Mouse (Mus musculus) myocyte (in vitro differentiated cells): ENCODE measurements around the gene Ccdc177.

ENCODE experiments used
- E2F4 ChIP-seq: IDR thresholded peaks from one replicate; pipeline ENCODE4 v1.6.1; 2011; ENCODE audit warnings: mild to moderate bottlenecking, control low read depth, moderate library complexity; ENCODE audit not compliant: insufficient read depth
- MAX ChIP-seq: IDR thresholded peaks from one replicate; pipeline ENCODE4 v1.6.1; 2011; ENCODE audit warnings: low read depth, mild to moderate bottlenecking, control low read depth
- MYOD1 ChIP-seq, 3 experiments: IDR thresholded peaks; one replicate each; pipeline ENCODE4 v1.6.1; 2011; ENCODE audit warnings: control low read depth in 2 of 3, low read depth in 2 of 3, mild to moderate bottlenecking in 2 of 3, moderate library complexity in 1 of 3; ENCODE audit not compliant: insufficient read length in 2 of 3, control insufficient read depth in 1 of 3
- POLR2A ChIP-seq: IDR thresholded peaks from one replicate; pipeline ENCODE4 v1.6.1; 2011; ENCODE audit warnings: low read depth, mild to moderate bottlenecking, control low read depth, moderate library complexity; ENCODE audit not compliant: insufficient read length
- POLR2AphosphoS2 ChIP-seq: IDR thresholded peaks from one replicate; pipeline ENCODE4 v1.6.1; 2011; ENCODE audit warnings: low read depth, control low read depth; ENCODE audit not compliant: insufficient read length
- REST ChIP-seq: IDR thresholded peaks from one replicate; pipeline ENCODE4 v1.6.1; 2011; ENCODE audit warnings: mild to moderate bottlenecking, control low read depth, moderate library complexity; ENCODE audit not compliant: insufficient read depth, insufficient read length
- TCF12 ChIP-seq: IDR thresholded peaks from one replicate; pipeline ENCODE4 v1.6.1; 2011; ENCODE audit warnings: mild to moderate bottlenecking, control low read depth; ENCODE audit not compliant: poor library complexity, insufficient read depth, severe bottlenecking
- USF1 ChIP-seq: IDR thresholded peaks from one replicate; pipeline ENCODE4 v1.6.1; 2011; ENCODE audit warnings: low read depth, mild to moderate bottlenecking, control low read depth, moderate library complexity

DNA sequence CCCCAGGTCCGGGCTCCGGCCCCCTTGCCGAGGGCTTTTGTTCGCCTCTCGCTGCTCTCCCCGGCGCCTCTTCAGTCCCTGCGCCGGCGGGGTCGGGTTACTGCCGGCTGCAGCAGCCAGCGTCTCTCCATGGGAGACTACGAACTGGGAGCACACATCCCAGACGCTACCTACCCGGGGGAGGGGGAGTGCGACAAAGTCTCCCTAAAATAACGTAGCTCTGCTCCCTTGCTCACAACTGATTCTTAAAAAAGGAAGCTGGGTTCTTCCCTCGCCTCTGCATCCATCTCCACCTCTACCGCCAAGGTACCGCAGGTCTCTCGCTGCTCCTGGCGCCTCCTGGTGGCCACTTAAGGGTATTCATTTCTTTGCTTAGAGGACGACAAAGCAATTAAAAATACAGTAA is at the start of gene Ccdc177:
- TF ChIP-seq TCF12 (no peak), POLR2A (no peak), POLR2AphosphoS2 (no peak), USF1 (no peak), MYOD1 (IDR thresholded peaks at IDR 0.05; ENCODE audit: control insufficient read depth in 1 of 3, insufficient read length in 2 of 3, low read depth in 2 of 3) (no peak), MAX (no peak), REST (no peak), E2F4 (no peak)
